Mouse (Mus musculus) right cerebral cortex, postnatal 25 days (tissue): ENCODE results near the gene Syt1.
A peak's percentile ranks its signal among the peaks of the same experiment; 100 is the strongest.

Source experiments
- DNase-seq: peaks from one replicate; pipeline ENCODE4 v3.0.0; 2022

Syt1 gene

DNA sequence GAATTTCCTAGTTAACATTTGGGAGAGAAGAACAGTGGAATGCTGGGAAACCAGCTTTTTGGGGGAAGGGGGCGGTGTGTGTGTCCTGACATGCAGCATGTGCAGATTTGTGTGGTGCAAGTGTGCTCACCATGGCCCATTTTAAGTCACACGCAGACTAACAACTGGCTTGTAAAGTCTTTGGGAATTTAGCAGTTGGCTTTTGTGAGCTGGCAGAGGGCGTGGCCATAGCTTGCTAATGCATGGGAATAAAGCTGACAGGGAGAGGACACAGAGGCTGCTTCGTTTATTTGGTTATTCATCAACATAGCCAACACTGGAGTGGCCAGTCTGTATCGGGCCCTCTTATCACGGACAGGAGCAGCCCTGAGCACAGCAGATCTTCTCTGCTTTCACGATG is 505.9 kb downstream of the Syt1 start:
- DNase-seq = no peak

DNA sequence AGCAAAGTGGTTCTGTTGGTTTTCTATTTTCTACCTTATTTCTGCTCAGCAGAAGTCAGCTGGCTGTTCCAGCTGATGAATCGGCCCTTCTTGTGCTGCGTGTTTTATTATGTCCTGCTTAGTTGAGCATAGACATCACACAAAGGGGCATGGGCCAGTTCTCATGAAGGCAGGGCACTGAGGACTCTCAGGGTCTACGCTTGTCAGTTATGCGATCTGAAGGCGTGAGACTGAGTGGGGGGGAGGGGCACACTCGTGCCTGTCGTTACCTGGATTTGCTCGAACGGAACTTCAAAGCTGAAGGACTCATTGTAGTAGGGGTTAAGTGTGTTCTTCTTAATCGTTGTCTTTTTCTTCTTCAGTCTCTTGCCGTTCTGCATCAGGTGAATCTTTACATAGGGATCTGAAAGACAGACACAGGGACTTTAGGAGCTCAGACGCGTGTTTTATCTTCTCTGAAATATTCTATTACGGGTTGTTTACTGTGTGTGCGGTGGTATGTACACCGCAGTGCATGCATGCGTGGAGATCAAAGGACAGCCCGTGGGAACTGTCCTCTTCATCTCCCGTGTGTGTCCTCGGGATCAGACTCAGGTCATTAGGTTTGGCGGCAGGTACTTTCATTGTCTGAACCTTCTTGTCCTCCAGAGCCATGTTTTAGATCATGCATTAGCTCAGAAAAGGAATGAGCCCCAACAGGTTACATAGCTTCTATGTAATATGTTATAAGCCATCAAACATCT is 506.5 kb downstream of the Syt1 start:
- DNase-seq = no peak

DNA sequence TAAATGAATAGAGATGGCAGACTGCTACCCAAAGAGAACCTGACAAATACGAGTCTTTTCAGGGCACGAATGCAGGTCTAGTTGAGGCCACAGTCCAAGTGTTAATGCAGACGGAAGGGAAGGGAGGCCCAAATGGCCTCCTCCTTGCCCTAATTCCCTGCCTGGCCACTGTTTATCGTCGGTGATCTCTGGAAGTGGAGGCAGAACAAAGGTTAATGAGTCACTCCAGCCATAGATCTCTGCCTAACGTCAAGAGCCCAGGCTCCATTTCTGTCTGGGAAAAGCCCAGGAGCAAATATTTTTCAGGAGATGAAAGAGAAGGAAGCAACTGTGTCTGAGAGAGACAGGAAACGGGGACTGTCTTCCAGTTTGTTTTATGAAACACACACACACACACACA is 520.6 kb downstream of the Syt1 start:
- DNase-seq = no peak

DNA sequence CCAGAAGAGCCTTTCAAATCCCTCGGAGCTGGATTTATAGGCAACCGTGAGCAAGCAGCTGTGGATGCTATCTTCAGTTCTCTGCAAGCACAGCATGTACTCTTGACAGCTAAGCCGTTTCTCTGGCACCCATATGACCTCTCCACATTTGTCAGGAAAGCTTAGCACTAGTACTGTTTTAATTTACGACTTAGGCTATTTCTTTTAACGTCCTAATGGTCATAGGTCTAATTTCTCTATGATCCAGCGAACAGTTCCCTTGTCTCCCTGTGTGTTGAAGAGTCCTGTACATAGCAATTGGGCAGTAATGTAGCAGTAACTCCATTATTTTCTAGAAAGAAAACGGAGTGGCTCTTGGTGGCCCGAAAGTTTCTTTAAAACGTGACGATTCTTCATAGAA is 526.8 kb downstream of the Syt1 start:
- no peak for DNase-seq

DNA sequence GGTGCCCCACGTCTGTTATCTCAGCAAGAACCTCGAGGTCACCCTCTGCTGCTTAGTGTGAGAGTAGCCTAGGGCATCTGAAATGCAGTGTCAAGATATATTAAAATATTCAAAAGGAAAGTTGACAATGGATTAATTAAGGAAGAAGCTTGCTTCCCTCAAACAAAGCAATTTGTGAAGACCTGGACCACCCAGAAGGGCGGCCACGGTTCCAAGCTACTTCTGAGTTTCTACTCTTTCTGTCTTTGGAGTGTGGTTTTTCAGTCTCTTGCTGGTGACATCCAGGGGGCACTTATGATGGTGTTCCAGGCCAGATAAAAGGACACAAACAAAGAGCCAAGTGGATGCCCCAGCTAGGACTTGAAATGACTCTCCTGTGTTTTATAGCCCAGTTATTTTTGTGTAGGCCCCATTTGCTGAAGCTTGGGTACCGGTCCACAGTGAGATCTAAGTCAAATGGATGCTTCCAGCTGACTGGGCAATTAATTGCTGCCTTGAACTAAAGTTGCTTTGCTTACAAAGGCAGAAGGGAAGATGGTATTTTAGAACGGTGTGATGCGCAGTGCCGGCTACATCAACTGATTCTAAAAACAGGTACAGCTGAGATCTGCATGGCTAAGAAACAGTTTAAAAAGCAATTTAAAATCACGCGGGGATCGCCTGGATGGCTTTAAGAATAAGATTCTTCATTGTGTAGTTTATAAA is 530.5 kb downstream of the Syt1 start:
- no peak for DNase-seq

DNA sequence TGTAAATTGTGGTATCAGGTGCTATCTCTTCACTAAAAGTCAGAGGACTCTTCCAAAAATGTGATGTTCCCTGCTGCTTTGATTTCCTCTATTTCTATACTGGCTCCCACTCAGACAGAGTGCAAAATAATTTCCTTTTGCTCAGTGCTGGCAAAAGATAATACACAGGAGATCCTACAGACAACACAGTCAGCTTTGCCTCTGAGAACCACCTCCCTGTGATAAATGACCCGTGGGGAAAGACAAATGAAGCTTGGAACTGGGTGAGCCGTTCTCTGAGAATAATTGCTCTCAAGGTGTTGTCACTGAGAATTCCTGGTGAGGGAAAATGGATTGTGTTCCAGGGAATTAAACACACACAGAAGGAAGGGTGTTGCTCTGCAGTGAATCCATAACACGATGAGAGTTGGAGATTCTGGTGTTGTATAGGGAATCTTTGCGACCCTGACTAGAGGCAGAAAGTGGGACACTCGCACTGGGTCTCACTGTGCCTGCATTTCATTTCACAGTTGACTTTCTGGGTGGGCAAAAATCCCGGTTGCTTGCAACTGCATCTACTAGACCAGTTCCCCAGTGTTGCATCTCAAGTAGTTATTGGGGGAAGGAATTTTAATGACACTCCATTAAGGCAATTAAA is 540.3 kb downstream of the Syt1 start:
- DNase-seq = no peak

DNA sequence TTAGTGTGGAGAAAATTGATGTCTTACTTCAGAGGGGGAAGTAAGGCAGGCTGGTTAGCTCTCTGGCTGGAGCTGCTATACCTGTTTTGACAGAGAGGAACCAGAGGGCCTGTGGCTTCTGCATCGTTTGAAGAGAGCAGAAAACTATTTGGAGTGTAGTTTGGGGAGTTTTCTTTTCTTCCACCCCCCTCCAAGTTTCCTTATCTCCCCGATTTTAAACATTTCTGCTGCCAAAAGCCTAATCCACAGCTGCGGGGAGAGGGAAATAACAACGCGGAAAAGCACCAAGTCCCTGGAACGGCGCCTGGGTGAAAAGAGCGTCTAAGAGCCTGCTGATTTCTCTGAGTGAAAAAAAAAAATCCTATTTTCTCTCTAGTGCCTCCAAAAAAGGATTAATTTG is 544.2 kb downstream of the Syt1 start:
- no peak for DNase-seq

DNA sequence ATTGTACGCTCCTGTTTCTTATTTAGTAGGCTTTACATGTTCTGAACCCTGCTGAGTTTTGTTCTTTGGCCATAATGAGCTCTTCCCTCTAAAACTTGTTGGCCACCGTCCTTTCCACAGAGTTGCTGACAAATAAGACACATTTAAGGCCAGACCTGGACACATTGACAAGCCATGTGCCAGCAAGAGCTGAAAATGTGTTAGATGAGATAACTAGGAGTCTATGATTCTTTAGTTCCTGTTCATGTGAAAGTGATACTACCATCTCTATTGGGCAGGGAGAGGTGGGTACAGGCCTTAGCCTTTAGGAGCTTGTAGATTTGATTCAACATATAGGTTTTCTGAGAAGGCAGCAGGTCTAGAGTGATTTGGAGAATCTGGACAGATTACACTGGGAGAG is 548.9 kb downstream of the Syt1 start:
- no peak for DNase-seq

DNA sequence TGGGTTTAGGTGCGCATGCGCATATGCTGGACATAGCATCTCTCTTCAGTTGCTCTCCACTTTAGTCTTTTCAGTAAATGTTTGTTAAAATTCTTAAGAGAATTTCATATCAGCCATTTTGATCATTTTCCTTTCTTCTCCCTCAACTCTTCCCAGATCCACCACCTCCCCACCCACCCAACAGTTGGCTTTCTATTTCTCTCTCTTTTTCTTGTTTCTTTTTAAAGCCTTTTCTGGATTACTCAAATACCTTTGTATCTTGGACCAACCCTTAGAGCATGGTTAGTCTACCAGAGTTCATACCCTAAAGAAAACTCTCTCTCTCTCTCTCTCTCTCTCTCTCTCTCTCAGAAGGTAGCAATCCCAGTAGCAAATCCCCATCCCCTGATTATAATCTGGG is 553.7 kb downstream of the Syt1 start:
- DNase-seq = no peak

DNA sequence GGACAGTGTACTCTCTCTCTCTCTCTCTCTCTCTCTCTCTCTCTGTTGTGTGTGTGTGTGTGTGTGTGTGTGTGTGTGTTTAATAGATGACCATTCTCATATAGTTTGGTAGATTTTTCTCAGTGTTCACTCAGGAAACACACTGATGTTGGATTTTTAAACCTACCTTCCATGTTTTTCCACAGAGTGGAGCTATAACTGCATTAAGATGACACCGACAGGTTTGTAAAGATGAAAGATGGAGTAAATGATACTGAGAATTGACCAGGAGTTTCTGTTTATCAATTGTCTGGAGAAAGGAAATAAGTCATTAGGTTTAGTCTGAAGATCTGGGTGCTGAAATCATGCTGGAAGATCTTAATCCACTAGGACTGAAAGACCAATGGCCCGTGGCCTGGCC is 554.9 kb downstream of the Syt1 start:
- DNase-seq = no peak

DNA sequence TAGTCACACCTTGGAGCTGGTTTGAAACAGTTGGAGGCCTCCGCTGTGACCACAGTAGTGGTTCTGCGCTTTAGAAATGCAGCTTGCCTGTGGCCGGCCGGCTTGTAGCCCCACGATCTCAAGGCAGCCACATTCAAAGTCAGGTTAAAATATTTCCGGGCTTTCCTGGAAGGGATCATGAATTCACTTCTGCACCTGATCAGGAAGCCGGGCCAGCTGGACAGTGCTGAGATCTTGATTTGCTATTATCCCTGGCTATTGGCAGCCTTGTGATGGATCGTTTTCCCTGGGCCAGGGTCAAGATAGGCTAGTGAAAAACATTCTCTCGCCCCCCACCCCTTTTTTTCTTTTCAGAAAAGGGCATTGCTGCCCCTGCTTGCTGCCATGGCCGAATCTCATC is 555.6 kb downstream of the Syt1 start:
- no peak for DNase-seq

DNA sequence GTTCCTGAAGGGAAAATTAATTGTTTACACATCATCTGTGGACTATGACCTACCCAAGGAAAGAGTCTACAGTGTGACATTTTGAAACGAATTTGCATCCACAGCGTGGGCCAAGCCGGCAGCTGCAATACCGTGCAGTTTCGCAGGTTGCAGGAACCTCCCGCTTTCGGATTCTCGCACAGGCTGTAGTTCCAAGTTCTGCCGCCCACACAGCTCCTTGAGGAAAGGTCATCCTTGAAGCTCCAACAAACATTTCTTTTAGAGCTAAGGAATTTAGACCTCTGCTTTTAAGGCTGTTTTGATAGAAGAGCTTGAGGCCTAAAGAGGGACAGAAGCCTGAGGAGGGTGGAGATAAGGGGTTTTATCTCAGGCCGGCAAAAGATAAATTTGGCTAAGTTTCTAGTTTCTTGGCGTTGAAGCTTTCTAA is 556.1 kb downstream of the Syt1 start:
- peak; percentile 64 for DNase-seq

DNA sequence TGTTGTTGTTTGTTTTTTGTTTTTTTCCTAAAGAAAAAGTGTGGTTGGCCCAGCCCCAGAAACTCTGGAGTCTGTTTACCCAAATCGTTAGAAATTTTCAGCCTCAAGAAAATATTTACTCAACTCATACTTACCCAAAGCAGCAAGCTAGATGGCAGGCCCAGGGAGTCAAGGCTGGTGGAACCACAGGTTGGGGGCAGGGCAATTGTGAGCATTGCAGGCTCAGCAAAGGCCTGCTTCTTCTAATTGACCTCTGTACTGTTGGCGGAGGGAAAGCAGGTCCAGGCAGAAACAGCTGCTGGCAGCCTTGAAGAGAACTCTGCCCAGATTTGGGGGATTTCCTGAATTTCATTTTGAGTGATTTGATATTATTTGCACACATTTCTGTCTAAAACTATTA is 557.2 kb downstream of the Syt1 start:
- DNase-seq = no peak

DNA sequence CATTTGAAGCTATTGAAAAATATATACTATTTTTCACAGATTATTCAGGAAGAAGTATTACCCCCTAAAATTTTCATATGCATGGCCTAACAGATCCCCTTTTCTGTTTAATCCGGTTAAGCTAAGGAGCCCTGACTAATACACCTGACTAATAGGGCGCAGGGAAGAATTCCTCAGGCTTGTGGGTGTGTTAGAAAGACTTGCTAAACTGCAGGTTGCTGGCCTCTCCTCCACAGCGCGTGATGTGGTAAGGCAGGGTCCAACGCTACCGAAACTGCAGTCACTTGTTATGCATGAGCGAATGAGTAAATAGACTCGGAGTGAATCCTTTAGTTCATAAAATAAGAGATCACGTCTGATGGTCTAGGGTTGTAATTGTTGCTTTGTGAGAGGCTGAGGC is 558.4 kb downstream of the Syt1 start:
- DNase-seq = no peak

DNA sequence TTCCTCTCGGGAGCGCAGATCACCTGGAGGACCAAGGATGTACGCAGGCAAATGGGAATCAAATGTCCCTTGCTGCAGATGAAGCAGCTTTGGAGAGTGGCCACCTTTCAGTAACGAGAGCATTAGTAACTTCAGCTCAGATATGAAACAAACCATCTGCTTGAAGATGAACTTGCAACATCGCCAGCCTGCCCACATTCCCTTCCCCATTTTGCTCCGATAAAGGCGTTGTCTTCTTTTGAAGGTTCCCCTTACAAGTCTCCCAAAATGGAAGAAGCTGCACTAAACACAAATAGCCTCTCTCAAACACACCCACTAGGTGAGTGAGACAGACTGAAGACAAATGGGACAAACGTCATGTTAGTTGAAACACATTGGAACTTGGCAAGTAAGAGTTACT is 559.3 kb downstream of the Syt1 start:
- no peak for DNase-seq

DNA sequence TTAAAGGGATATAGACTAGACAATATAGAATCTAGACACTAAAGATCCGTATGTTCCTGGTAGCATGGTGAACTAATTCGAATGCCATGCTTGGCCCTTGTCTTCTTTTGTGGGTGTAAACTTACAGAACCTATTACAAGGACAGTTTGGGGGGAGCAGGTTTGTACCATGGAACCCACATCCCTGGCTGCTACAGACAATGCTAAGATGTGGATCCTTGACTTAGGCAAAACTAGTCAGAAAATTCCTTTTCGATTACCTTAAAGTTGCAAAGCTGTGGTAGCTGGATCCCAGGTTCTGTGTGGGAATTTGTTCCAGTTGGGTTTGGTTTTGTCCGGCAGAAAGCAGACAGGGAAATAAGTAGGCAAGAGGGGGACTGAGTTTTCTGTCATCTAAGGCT is 560.4 kb downstream of the Syt1 start:
- DNase-seq = no peak

DNA sequence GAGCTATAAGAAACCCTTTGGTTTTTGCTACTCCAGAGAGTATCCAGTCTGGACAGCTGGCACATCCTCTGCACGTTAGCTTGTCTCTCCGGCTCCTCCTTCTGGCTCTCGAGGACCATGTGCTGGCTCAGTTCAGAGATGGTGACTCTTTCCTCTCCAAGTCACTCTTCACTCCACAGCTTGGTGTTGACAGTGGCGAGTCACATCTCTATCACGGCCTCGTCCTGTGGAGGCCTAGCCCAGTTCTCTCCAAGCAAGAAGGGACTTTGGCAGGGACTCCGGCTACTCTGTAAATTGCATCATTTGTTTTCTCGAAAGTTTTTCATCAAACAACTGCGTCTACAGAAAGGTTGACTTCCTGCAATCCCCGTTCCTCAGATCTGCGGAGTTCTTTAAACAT is 562.4 kb downstream of the Syt1 start:
- DNase-seq = no peak
